Mouse (Mus musculus): Measurements from ENCODE around the gene Raet1e.
"Not testable (repeated sequence)": the region's sequence is repeated elsewhere in the genome, so short reads cannot be mapped to it uniquely, and the experiment has no call there.

Raet1e gene

DNA sequence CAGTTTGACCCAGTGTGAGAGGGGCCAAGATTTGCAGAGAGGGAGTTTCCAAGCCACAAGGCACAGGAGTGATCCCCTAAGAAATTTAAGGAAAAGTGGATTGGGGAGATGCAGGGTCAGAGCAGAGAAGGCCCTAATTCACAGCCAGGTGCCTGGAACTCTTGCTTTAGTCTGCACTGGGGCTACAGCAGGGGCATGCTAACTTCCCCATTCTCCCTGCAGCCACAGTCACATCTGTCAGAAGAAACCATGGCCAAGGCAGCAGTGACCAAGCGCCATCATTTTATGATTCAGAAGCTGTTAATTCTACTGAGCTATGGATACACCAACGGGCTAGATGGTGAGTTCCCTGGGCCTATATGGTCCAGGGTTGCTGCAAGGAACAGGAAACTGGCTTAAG lies 204.1 kb downstream of the Raet1e start:
- DNase-seq: not testable (repeated sequence)

DNA sequence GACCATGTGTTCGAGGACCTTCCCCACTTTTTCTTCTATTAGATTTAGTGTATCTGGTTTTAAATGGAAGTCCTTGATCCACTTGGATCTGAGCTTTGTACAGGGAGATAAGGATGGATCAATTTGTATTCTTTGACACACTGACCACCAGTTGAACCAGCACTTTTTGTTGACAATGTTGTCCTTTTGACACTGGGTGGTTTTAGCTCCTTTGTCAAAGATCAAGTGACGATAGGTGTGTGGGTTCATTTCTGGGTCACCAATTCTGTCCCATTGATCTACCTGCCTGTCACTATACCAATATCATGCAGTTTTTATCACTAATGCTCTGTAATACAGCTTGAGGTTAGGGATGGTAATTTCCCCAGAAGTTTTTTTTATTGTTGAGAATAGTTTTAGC lies 206.5 kb downstream of the Raet1e start:
- not testable (repeated sequence) for DNase-seq

DNA sequence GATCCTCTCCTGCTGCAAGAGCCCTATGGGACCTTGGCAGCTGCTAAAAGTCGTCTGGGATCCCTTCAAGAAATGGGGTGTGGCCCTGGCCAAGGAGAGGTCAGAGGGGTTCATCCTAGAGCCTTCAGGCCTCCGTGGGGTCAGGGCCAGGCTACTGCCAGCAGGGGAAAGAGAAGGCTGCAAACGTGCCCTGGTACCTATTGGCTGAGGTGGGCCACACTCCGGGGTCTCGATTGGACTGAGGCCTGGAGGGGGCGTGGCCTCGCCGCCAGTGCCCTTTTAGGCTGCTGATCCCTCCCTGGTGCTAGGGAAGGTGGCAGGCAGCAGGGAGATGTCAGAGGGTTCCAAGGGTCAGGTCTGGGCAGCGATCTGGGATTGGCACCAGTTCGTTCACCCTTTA lies 222.9 kb downstream of the Raet1e start:
- DNase-seq: not testable (repeated sequence)

DNA sequence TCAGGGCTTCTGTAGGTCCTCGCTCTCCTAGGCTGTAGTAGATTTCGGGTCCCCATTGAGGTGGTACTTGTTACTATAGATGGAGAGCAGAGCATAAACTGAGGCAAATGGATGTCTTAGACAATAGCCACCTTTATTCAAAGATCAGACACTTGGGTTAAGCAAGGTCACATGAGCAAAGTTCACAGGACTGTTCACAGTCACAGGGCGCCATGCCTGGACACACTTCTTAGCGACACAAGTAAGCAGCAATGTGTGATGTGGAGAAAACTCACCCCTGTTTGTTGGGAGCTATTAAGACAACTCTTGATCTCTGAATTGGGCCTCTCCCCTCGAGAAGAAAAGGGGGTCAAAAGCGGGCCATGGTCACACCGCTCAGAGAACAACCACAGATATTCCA lies 231.8 kb downstream of the Raet1e start:
- DNase-seq: not testable (repeated sequence)

DNA sequence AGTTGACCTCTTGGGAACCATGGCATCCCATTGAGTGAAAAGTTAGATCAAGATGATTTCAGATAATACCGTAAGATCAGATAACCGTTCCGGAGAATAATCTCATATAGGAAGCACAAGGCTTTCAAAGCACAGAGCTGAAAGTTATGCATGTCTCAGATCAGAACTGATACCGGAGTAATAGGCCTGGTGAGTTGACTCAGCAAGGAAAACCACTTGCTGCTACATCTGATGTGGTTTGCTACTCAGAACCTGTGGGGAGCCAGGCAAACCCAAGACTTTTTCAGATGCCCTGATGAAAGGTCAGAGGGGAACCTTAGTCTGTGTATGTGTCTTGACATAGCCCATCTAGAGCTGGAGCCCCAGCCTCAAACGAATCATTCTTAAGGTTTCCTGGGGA lies 233.2 kb downstream of the Raet1e start:
- not testable (repeated sequence) for DNase-seq

DNA sequence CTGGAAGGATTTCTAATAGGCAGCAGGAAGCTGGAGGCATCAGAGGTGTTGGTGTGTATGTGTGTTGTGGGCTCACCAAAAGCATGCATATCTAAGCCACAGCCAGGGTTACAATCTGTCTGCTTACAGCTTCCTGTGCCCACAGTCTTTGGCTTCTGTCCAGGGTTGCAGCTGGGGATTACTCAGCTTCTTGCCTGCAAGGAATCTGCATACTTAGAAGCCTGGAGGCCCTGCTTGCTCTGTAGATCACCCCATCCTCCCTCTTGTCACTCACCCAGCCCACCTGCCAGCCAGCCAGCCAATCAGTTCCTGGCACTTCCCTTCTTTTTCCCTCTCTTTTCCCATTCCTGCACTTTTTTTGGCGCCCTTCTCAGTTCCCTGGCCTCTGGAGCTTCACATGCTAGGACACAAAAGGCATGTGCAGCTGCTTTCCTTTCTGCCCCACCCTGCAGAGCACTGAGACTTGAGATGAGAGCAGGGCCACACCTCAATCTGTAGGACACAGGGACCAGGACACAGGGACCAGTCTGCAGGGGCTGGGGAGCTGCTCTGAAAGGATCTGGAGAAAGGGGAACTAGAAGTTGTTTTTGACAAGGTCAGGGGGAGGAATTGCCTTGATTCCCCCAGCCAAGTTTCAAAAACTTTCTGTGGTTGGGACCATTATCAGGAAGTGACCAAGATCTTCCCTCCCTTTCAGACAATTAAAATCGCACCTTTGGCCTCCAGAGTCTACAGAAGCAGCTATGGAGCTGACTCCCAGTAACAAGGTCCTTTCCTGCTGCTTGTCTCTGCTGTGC lies 234.9 kb downstream of the Raet1e start:
- DNase-seq: not testable (repeated sequence)

DNA sequence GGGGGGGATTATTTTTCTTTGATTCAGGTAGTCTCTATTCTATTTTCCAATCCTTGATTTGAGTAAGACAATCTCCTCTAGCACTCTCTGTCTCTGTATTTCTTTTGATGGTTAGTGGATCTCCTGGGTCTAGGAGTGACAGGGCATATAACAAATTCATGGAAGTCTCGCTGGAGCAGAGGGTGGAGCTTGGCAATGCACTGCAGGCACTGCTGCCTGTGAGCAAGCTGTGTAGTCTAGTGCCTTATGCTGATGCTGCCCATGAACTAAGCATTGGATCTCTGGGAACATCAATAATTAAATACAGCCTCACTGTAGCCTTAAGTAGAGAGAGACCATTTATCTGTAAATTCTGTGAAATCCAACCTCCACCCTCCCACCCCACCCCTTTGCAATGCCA lies 238.3 kb downstream of the Raet1e start:
- not testable (repeated sequence) for DNase-seq

DNA sequence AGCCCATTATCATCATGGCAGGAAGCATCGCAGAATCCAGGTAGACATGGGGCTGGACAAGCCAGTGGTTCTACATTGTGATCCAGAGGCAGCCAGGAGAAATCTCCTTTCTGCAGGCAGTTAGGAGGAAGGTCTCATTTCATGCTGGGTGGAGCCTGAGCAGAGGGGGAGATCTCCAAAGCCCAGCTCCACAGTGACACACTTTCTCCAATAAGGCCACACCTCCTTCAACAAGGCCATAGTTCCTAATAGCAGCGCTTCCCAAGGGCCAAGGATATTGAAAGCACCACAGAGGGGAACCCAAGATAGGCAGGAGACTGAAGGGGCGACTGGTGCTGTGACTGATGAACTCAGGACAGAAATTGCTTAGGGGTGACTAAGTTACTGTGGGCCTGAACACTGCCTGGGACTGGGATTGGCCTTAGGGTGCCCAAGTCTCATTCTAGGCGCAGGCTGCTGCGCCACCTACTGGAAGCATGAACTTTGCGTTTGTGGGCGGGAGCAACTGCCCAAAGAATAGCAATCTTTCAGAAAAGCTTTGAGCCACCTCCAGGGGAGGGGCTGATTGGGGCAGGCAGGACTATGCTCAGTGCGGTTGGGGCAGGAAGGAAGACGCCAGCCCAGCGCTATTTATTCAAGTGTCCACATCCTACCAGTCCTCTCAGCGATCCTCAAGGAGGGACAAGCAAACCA lies 244.0 kb downstream of the Raet1e start:
- DNase-seq: peak; percentile 7 to 13

DNA sequence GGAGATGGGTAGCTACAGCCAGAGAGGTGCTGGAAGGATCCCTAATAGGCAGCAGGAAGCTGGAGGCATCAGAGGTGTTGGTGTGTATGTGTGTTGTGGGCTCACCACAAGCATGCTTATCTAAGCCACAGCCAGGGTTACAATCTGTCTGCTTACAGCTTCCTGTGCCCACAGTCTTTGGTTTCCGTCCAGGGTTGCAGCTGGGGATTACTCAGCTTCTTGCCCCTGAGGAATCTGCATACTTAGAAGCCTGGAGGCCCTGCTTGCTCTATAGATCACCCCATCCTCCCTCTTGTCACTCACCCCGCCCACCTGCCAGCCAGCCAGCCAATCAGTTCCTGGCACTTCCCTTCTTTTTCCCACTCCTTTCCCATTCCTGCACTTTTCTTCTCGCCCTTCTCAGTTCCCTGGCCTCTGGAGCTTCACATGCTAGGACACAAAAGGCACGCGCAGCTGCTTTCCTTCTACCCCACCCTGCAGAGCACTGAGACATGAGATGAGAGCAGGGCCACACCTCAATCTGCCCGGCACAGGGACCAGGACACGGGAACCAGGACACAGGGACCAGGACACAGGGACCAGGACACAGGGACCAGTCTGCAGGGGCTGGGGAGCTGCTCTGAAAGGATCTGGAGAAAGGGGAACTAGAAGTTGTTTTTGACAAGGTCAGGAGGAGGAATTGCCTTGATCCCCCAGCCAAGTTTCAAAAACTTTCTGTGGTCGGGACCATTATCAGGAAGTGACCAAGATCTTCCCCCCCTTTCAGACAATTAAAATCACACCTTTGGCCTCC lies 255.5 kb downstream of the Raet1e start:
- DNase-seq: not testable (repeated sequence)
